Mouse (Mus musculus) c-Kit-positive CD71-positive TER-119-positive erythroid progenitor cells, embryonic 14.5 days (primary cell): ENCODE measurements around the gene Slc6a13.
A peak's percentile ranks its signal among the peaks of the same experiment; 100 is the strongest.

Experiments used
- DNase-seq: peaks from one replicate; pipeline ENCODE4 v3.0.0-alpha.2; 2013; ENCODE audit warnings: low spot score

Gene Slc6a13

DNA sequence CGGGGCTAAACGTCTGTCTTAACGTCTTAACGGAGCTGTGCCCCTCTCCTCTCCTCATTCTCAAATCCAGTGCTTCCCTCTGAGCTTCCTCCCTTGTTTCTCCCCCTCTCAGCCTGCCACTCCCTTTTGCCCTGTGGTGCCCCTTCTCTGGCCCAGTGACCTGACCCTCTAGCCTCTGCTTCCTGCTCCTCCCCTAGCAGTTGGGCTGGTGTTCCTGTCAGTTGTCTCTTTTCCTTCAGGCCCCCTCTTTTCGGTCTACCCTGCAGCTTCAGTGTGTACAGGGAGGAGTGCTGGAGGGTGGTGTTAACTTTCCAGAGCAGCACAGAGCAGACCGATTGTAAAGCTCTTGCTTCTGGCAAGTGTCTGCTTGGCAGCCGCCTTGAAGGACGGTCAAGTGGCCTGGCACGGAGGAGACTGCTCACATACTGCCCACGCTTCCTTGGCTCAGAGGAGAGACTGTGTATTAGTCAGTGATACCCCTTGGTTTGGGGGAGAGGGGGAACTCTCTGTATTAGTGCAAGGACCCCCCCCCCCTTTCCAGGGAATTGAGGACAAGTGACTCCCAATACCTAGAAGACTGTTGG lies 26.6 kb downstream of the Slc6a13 start:
- no peak for DNase-seq

DNA sequence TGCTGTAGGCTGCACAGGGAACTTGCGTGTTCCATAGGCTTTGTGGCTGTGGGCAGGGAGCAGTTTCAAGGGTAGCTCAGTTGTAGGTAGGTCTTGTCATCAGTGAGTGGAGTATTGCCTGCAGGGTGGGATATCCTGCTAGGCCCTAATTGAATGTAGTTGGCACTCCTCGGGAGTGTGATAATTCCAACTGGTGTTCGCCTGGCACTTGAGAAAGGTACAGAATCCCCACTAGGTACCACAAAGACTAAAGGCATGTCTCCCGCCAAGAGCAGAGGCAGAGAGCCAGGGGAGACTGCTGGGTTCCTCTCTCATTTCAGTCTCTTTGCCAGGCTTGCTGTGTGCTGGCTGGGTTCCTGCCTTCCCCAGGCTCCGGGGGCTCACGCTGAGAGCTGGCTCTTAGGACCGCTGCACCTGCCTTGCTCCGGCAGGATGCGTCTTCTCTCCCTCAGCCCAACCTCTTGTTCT lies 28.4 kb downstream of the Slc6a13 start:
- no peak for DNase-seq

- no peak for DNase-seq
These were observed 30.0 kb downstream of the Slc6a13 start for GRCm38 (mm10) chr6:121329848-121330508.

DNA sequence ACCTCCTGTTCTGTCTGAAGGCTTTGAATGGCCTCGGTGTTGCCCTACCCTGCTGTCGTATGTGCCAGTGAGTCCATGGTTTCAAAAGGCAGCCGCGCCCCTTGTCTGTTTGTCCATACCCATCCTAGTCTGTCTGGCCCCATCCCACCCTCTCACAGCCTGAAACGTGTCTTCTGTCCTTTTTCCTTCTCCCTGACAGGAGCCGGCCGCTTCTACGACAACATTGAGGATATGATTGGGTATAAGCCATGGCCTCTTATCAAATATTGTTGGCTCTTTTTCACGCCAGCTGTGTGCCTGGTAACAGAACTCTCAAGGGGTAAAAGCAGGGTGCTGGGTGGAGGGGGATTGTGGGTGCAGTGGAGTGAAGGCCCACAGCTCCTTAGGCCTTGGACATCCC lies 35.8 kb downstream of the Slc6a13 start:
- DNase-seq, result no peak

DNA sequence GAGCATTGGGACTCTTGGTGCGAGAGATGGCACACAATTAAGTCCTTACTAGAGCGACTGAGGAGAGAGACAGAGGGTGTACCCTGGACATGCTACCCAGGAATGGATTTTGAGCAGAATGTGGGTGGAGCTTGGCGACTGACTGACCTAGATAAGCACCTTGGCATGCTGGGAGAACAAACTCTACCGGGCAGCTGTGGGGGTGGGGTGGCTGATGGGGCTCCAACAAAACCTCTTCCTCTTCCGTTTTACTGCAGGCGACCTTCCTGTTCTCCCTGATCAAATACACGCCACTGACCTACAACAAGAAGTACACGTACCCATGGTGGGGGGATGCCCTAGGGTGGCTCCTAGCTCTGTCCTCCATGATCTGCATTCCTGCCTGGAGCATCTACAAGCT lies 36.5 kb downstream of the Slc6a13 start:
- DNase-seq, result peak; percentile 69

DNA sequence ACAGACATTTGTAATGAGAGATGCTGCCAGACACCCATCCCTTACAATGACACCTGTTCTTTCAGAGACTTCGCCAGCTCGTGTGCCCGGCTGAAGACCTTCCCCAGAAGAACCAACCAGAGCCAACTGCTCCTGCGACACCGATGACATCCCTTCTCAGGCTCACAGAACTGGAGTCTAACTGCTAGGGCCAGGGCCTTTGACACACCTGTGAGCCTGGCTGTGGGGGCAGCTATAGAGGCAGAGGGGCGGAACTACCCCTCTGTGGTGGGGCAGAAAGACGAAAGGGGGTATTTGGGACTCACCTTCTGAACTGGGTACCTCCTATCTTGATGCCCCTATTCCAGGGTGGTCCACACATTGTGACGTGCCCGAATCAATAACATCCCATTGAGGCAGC lies 37.2 kb downstream of the Slc6a13 start:
- DNase-seq, result no peak

GRCm38 (mm10) chr6:121337770-121338518 lies 37.9 kb downstream of the Slc6a13 start:
- DNase-seq, result peak; percentile 79

GRCm38 (mm10) chr6:121338519-121338896 lies 38.5 kb downstream of the Slc6a13 start:
- DNase-seq, result no peak

DNA sequence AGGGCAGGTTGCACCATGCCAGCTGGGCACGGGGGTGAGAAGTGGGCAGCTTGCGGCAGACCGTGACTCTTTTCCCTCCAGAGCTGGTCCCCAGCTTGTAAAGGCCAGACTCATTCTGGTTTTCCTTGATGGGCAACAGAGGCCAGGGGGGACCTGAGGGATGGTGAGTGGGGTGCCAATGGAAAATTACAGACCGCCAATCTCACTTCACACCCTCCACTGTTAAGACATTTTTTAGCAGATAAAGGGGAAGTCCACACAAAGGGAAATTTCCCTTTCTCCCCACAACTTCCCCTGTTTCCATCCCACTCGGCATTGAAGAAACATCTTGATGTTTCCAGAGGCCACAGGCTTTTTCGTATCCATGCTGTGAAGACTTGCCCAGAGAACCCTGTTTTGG lies 41.6 kb downstream of the Slc6a13 start:
- DNase-seq, result no peak

DNA sequence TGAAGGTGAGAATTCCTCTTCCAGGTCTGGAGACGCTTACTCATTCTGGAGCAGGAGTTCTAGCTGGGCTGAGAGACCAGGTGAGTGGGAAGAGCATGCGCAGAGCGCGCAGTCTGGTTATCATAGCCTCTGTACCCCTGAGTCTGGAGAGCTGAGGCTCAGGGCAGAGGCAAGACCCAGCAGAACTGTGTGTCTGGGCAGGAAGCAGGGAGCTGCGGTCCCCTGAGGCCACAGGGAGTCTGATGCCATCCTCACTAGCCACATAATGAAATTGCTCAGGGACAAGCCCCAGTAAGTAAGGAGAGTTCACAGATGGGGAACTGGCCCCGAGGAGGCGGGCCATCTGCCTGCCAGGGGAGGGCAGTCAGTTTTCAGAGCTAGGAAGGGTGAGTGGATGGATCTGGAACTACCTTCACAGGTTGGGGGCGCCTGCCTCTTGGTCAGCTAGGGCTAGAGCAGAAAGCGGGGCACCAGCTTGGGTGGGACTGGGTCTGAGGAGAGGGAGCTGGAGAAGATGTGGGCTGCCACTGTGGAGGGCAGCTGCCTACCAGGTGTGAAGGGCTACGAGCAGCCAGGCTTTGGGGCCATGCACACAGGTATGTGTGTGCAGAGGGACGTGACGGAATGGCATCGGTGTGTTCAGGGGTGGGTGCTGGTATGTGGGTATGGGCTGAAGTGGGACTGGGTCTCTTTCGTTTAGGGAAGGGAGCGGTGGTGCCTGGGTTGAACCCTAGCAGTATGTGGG lies 43.2 kb downstream of the Slc6a13 start, which contains the start of gene Slc6a12:
Gene Slc6a12 (plus strand): TSS at position 51 of the 745 bp plus-strand sequence.
- DNase-seq, result no peak

DNA sequence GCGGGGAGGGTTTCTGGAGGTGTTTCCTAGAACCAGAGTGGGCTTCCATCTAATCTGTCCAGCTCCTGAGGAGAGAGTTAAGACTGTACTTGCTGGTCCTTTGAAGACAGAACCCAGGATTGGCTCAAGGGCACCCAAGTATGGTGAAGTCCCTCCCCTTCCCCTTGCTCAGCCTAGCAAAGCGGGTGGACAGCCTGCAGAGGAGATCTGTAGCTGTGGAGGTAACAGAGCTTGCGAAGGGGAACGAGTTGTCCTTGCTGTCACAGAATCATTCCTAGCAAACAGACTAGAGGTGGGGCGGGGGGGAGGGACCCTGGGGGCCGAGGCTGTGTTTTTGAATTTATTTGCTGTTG lies 43.7 kb downstream of the Slc6a13 start:
- DNase-seq, result no peak

DNA sequence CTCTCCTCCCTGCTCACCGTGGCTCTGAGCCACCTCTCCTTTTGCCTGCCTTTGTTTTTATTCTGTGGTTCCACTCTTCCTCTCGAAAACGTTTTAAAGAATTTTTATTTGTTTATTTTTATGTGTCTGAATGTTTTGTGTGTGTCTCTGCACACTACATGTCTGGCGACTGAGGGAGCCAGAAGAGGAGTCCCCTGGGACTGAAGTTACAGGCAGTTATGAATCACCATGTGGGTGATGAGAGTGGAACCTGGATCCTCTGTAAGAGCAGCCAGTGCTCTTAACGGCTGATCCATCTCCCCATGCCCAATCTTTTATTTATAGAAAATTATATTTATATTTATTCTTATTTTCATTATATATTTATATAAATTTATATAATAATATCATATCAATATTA lies 44.3 kb downstream of the Slc6a13 start:
- DNase-seq, result no peak

GRCm38 (mm10) chr6:121346428-121346827 lies 46.4 kb downstream of the Slc6a13 start:
- no peak for DNase-seq

DNA sequence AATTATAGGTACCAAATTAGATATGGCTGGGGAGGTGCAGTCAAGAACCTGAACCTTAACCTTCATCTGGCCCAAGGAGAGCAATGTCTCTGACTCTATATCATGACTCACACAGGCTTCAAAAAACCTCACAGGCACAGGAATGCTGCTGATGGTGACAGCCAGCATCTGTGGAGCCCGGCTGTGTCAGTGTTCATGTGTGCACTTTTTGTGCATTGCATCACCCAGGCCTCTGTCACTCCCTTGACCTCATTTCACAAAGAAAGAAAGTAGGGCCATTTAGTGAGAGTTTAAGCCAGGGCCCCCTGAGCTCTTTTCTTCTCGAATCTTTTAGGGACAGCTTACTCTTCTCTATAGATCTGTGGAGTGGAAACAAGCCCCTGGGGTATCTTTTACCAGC lies 52.2 kb downstream of the Slc6a13 start:
- DNase-seq, result no peak

GRCm38 (mm10) chr6:121356041-121356440 lies 56.0 kb downstream of the Slc6a13 start:
- DNase-seq, result no peak

DNA sequence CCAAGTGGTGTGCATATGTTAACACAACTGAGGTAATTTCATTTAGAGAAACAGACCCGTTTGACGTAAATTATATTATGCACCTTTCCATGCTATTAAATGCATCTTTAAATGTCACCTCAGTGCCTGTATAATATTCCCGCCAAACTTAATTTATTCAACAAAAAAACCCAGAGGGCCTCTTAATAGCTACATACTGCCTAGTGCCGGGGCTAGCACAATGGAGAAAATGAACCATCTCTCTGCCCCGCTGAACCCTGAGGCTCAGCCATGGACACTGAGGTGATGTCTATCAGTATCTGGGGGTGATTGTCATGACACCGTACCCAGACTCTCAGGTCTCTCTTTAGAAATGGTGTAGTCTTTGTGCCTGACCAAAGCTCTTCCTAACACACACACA lies 57.2 kb downstream of the Slc6a13 start:
- DNase-seq, result no peak

GRCm38 (mm10) chr6:121363061-121363460 lies 63.0 kb downstream of the Slc6a13 start:
- DNase-seq, result no peak

DNA sequence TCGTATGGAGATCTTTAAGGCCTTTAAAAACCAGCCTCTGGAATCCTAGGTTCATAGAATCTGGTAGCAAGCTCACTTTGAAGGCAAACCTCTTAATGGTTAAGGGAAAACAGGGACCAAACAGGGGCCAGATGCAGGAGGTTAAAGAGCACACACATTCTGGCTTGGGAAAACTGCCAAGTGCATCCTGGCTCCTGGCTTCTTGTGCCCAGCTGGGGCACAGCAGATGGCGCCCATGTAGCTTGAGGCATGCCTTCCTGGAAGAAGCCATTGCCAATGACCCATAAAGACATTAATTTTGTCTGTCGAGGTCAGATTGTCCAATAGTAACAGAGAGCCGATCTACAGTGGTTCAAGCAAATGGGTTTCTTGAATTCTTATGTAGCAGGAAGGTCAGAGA lies 63.9 kb downstream of the Slc6a13 start:
- no peak for DNase-seq

- peak; percentile 10 for DNase-seq
These were observed 66.5 kb downstream of the Slc6a13 start for GRCm38 (mm10) chr6:121366537-121366936.

GRCm38 (mm10) chr6:121367099-121367498 lies 67.1 kb downstream of the Slc6a13 start:
- DNase-seq, result no peak

DNA sequence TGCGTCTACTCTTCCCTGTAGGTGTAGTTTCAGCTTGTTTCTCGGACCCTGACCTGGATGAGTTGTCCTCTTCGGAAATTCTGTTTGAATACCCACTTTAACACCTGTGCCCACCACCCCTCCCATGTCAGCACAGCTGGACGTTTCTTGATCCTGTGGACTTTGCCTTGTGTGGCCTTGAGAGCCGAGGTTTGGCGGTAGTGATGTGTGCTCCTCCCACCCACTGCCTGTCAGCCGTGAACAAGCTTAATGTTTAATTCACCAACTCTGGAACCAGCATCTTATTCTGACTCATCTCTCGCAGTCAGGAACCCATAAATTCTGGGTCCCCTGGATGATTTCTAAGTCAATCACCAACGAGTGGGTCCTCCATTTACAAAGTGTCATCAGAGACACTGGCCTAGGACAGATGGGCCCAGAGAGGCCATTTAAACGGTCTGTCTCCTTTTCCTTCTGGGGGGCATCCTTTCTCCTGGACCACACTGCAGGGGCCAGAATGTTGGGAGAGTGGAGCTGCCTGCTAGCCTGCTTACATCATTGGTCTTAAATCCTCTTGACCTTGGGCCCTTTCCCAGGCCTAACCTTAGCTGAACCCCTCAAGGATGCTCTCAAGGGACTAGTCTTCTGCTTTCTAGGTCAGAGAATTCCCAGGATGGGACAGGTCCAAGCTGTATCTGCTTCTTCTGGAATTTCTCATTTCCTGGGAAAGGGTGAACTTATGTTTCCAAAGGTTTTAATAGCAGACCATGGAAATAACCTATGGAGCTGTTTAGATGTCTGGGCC lies 71.4 kb downstream of the Slc6a13 start:
- no peak for DNase-seq

GRCm38 (mm10) chr6:121376159-121376558 lies 76.1 kb downstream of the Slc6a13 start:
- DNase-seq, result no peak
